Mouse (Mus musculus): ENCODE measurements around the gene Ddb1. TPM values are rescaled to one million over a fixed set of nuclear protein-coding genes. Genes with fewer than 3 reads are reported as not detected.

Gene Ddb1
- polyA plus RNA-seq, 1 experiment: 92.5 TPM

DNA sequence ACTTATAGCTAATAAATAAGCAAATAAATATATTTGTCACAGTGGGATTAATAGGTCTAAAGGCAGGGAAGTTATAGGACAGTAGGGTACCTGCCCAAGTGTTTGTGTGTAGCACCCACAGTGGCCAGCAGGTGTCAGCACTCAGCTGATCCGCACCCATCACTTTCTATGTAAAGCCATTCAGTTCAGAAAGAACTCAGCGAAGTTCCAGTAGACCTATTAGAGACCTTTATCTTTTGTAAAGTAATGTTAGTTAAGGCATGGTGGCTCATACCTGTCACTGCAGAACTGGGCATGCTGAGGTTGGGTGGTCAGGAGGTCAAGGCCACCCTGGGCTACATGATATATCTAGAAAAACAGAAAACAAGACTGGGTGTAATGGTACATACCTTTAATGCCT lies 60.4 kb downstream of the Ddb1 start:
- no peak overlapping the region for H3K27ac ChIP-seq (replicated peaks; ENCODE audit: low read depth, low read length)
- no peak overlapping the region for H3K4me3 ChIP-seq (ENCODE audit: insufficient read depth, low read depth, low read length)

DNA sequence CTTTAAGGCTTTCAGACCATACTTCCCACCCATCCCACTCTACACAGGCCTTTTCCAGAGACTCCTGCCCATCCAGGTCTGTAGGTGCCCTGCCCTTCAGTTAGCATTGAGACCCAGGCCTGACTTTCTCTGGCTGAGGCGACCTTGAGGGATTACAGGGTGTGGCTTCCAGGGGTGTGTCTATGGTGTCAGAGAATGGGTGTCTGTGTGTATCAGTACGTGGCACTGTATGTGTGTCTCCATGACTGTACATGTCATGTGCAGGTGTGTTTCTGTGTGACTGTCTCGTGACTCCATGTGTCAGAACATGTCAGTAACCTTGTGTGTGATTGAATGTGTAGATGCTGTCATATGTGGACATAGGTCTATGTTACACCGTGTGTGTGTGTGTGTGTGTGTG lies 66.2 kb downstream of the Ddb1 start:
- Histone ChIP-seq H3K4me1 (ENCODE audit: control insufficient read depth, insufficient read depth, insufficient read length, low read length) (no peaks in the 10 kb centered on the region), H3K4me3 (ENCODE audit: insufficient read depth, low read depth, low read length) (no peak overlapping the region), H3K27ac (replicated peaks; ENCODE audit: low read depth, low read length) (no peak overlapping the region)

More for the DNA sequence above, 60.4 kb downstream of the Ddb1 start:
- no peaks in the 10 kb centered on the region for H3K4me1 ChIP-seq (ENCODE audit: control insufficient read depth, insufficient read depth, insufficient read length, low read length)

DNA sequence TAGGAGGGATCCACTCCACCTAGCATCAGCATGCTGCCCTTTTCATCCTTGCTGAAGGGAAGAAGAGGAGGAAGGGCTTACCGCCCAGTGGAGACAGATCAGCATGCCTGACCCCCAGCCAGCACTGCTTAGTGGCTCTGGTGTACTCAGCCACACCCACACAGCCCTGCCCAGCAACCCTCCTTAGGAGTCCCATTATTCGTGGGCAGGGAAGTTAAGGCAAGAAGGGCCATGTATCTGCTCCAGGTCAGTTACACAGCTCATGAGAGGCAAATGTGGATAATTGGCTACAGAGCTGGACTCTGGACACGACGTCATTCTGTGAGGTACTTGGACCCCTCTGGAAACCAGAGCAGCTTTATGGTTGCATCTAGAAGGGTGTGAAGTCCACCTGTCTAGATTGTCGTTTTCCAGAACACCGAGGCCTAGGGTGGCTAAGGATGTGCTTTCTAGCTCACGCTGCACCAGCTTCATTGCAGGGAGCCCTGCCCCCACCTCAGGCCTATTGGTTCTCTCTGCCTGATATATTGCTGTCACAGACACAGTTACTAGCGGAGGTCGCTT lies 66.8 kb downstream of the Ddb1 start:
- no peaks in the 10 kb centered on the region for H3K4me1 ChIP-seq (ENCODE audit: control insufficient read depth, insufficient read depth, insufficient read length, low read length)
- no peak overlapping the region for H3K27ac ChIP-seq (replicated peaks; ENCODE audit: low read depth, low read length)
- no peak overlapping the region for H3K4me3 ChIP-seq (ENCODE audit: insufficient read depth, low read depth, low read length)

- no peak overlapping the region for H3K4me3 ChIP-seq (ENCODE audit: insufficient read depth, low read depth, low read length)
- no peak overlapping the region for H3K27ac ChIP-seq (replicated peaks; ENCODE audit: low read depth, low read length)
- no peaks in the 10 kb centered on the region for H3K4me1 ChIP-seq (ENCODE audit: control insufficient read depth, insufficient read depth, insufficient read length, low read length)
Measured at GRCm38 (mm10) chr19:10673275-10673674, 68.1 kb downstream of the Ddb1 start.

GRCm38 (mm10) chr19:10676656-10677055 lies 71.5 kb downstream of the Ddb1 start:
- Histone ChIP-seq H3K27ac (replicated peaks; ENCODE audit: low read depth, low read length) (no peak overlapping the region), H3K4me1 (ENCODE audit: control insufficient read depth, insufficient read depth, insufficient read length, low read length) (no peaks in the 10 kb centered on the region)

DNA sequence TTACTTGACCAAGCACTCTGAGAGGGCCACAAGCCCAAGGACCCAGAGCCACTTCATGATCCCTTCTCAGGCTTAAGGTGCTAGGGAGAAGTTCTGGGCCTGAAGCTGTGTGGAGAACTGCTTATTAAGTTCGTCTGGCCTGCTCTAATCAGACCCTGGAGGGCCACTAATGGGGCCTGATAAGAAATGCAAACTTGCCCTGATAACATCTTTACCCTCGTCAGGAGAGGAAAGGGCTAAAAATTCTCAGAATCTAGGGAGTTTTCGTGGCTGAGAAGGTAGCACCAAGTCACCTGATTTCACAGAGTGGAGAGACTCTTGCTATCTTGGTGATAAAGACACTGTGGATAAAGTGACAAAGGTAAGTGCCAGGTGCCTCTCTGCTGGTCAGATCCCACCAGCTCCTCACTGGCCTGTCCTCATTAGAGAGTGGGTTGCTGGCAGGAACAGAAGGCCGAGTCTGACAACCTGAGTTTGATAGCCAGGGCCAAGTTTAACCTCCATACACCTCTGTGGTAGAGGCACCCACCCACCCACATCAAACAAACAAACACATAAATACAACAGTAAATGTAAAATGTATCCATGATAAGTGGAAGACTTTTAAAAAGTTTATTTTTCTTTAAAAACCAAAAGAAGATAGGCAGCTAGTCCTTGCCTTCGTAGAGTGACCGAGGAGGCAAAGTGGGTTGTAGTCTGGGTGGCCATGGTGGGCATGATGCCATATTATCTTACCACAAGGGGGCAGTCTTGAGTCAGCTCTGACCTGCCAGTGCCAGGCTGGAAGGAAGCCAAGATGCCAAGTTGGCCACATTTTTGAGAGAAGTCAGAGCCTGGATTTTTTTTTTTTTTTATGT lies 73.0 kb downstream of the Ddb1 start, which contains the start of gene Pga5:
Gene Pga5, minus strand, starts transcription at position 157 of the 857 bp plus-strand sequence.
- no peaks in the 10 kb centered on the region for H3K4me1 ChIP-seq (ENCODE audit: control insufficient read depth, insufficient read depth, insufficient read length, low read length)
- H3K27ac ChIP-seq (replicated peaks; ENCODE audit: low read depth, low read length): no peak within 1 kb of the TSS
- no peak within 1 kb of the TSS for H3K4me3 ChIP-seq (ENCODE audit: insufficient read depth, low read depth, low read length)

More at GRCm38 (mm10) chr19:10676656-10677055, 71.5 kb downstream of the Ddb1 start:
- H3K4me3 ChIP-seq (ENCODE audit: insufficient read depth, low read depth, low read length): no peak overlapping the region

DNA sequence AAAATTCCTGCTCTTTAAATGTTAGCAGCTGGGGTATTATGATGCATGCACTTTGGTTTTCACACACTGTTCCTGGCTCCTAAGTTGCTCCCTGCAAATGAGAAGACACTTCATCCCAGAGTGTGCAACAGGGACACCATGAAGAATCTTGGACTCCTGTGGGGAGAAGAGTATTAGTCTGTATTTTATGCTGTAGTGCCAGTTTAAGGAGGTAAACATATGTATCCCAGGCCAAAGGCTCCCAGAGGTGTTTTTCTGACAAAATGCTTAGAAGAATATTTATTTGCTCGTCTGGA lies 73.6 kb downstream of the Ddb1 start:
- Histone ChIP-seq H3K4me3 (ENCODE audit: insufficient read depth, low read depth, low read length) (no peak overlapping the region), H3K27ac (replicated peaks; ENCODE audit: low read depth, low read length) (no peak overlapping the region), H3K4me1 (ENCODE audit: control insufficient read depth, insufficient read depth, insufficient read length, low read length) (no peaks in the 10 kb centered on the region)

Other genes starting within 250 kb of the Ddb1 start
- gene Syt7, start 216.2 kb upstream of the Ddb1 start, polyA plus RNA-seq (2012; ENCODE audit: insufficient read depth, insufficient read length, missing spikeins): 2.3 TPM in 2 replicates
- gene Lrrc10b, start 147.9 kb upstream of the Ddb1 start, polyA plus RNA-seq (2012; ENCODE audit: insufficient read depth, insufficient read length, missing spikeins): not detected in 2 replicates
- not detected in 2 replicates for gene Ppp1r32, start 122.4 kb upstream of the Ddb1 start, polyA plus RNA-seq (2012; ENCODE audit: insufficient read depth, insufficient read length, missing spikeins)
- 18.5 and 18.6 TPM in 2 replicates for gene Cpsf7, start 80.1 kb upstream of the Ddb1 start, polyA plus RNA-seq (2012; ENCODE audit: insufficient read depth, insufficient read length, missing spikeins)
- 57.1 and 65.5 TPM in 2 replicates for gene Sdhaf2, start 79.2 kb upstream of the Ddb1 start, polyA plus RNA-seq (2012; ENCODE audit: insufficient read depth, insufficient read length, missing spikeins)
- 11.0 and 15.9 TPM in 2 replicates for gene Tmem216, start 49.1 kb upstream of the Ddb1 start, polyA plus RNA-seq (2012; ENCODE audit: insufficient read depth, insufficient read length, missing spikeins)
- gene Cyb561a3, start 28.2 kb upstream of the Ddb1 start, polyA plus RNA-seq (2012; ENCODE audit: insufficient read depth, insufficient read length, missing spikeins): 7.2 TPM in 2 replicates
- 5.0 and 6.6 TPM in 2 replicates for gene Tmem138, start 28.0 kb upstream of the Ddb1 start, polyA plus RNA-seq (2012; ENCODE audit: insufficient read depth, insufficient read length, missing spikeins)
- gene Tkfc, start 327 bp downstream of the Ddb1 start, polyA plus RNA-seq (2012; ENCODE audit: insufficient read depth, insufficient read length, missing spikeins): 8.0 and 11.4 TPM in 2 replicates
- gene Vwce, start 28.9 kb downstream of the Ddb1 start, polyA plus RNA-seq (2012; ENCODE audit: insufficient read depth, insufficient read length, missing spikeins): not detected in 2 replicates
- gene Pga5, start 72.7 kb downstream of the Ddb1 start, polyA plus RNA-seq (2012; ENCODE audit: insufficient read depth, insufficient read length, missing spikeins): not detected in 2 replicates
- 8.5 and 10.1 TPM in 2 replicates for gene Vps37c, start 83.4 kb downstream of the Ddb1 start, polyA plus RNA-seq (2012; ENCODE audit: insufficient read depth, insufficient read length, missing spikeins)
- gene Cd5, start 133.7 kb downstream of the Ddb1 start, polyA plus RNA-seq (2012; ENCODE audit: insufficient read depth, insufficient read length, missing spikeins): not detected in 2 replicates
- not detected in 2 replicates for gene Cd6, start 224.7 kb downstream of the Ddb1 start, polyA plus RNA-seq (2012; ENCODE audit: insufficient read depth, insufficient read length, missing spikeins)
- 2.1 and 2.4 TPM in 2 replicates for gene Slc15a3, start 234.4 kb downstream of the Ddb1 start, polyA plus RNA-seq (2012; ENCODE audit: insufficient read depth, insufficient read length, missing spikeins)

All from brown adipose tissue, adult 24 weeks (tissue).